Mouse (Mus musculus) lung, embryonic 16.5 days (tissue): ENCODE measurements at regions not wholly inside any gene's neighbourhood (a gene's known extent, or its start where the extent isn't known, plus 50 kb on each side); places are given as distances from the start of the nearest gene placed in this dataset.

Experiments used
- ATAC-seq: fragments of 200-750 bp; cut with Nextera tagmentation; 2 replicates; pipeline ENCODE4 v1.8.0; 2017; ENCODE audit warnings: low read depth, mild to moderate bottlenecking, moderate library complexity
- H3K27ac ChIP-seq: fragments of 300-500 bp; sonication (generic); 2 replicates; pipeline ENCODE4 v1.5.1; 2014; ENCODE audit warnings: mild to moderate bottlenecking, control low read depth, low read length
- H3K27me3 ChIP-seq: fragments of 300-500 bp; sonication (generic); 2 replicates; pipeline ENCODE4 v1.6.1; 2014; ENCODE audit warnings: low read depth, low read length, mixed read lengths; ENCODE audit not compliant: control insufficient read depth, insufficient read depth
- H3K36me3 ChIP-seq: fragments of 300-500 bp; sonication (generic); 2 replicates; pipeline ENCODE4 v1.6.1; 2014; ENCODE audit warnings: low read length; ENCODE audit not compliant: control insufficient read depth, insufficient read depth
- H3K4me1 ChIP-seq: fragments of 300-500 bp; sonication (generic); replicated peaks from 2 replicates; pipeline ENCODE4 v1.6.1; 2014; ENCODE audit warnings: low read length, mixed read lengths; ENCODE audit not compliant: control insufficient read depth, insufficient read depth
- H3K4me2 ChIP-seq: fragments of 300-500 bp; sonication (generic); 2 replicates; pipeline ENCODE4 v1.6.1; 2014; ENCODE audit warnings: low read depth, low read length, control low read depth
- H3K4me3 ChIP-seq: fragments of 300-500 bp; sonication (generic); 2 replicates; pipeline ENCODE4 v1.5.1; 2014; ENCODE audit warnings: mild to moderate bottlenecking, low read length, control low read depth
- H3K9ac ChIP-seq: fragments of 300-500 bp; sonication (generic); 2 replicates; pipeline ENCODE4 v1.6.1; 2014; ENCODE audit warnings: low read length, control low read depth
- H3K9me3 ChIP-seq: fragments of 300-500 bp; sonication (generic); 2 replicates; pipeline ENCODE4 v1.6.1; 2016; ENCODE audit warnings: low read length; ENCODE audit not compliant: control insufficient read depth
- WGBS: fragments of 180-500 bp; shearing (Covaris S2); extraction: QIAGEN DNeasy Blood & Tissue Kit; methylation state at CpG from one replicate; pipeline ENCODE4 v1.1.7; 2014; 5-methylcytosine and 5-hydroxymethylcytosine counted together

- no peaks in the 10 kb centered on the region for H3K9me3 ChIP-seq
- H3K27me3 ChIP-seq: no peaks in the 10 kb centered on the region
- no peak overlapping the region for H3K4me3 ChIP-seq
- no peak overlapping the region for H3K27ac ChIP-seq
- no peak overlapping the region for H3K9ac ChIP-seq
- WGBS: 75% methylated on average over 6 of the region's 6 CpGs
- no peak overlapping the region for H3K4me2 ChIP-seq
- no peaks in the 10 kb centered on the region for H3K36me3 ChIP-seq
- no peak for ATAC-seq
- H3K4me1 ChIP-seq: no peaks in the 10 kb centered on the region
Measured at GRCm38 (mm10) chr13:53934457-53934856, 121.0 kb downstream of the Drd1 start.

GRCm38 (mm10) chr13:53926128-53926527 lies 129.4 kb downstream of the Drd1 start:
- no peak for ATAC-seq
- Histone ChIP-seq H3K27me3 (no peaks in the 10 kb centered on the region), H3K4me2 (no peak overlapping the region), H3K4me1 (peaks cover 9% of the 10 kb centered on the region; the same call in 1 of the 2 replicates), H3K27ac (no peak overlapping the region), H3K9ac (no peak overlapping the region), H3K9me3 (no peaks in the 10 kb centered on the region), H3K36me3 (no peaks in the 10 kb centered on the region), H3K4me3 (no peak overlapping the region)
- 63% methylated on average over 4 of the region's 4 CpGs for WGBS

- no peak for ATAC-seq
- 78% methylated on average over 4 of the region's 4 CpGs for WGBS
Measured at GRCm38 (mm10) chr13:53924433-53924832, 131.1 kb downstream of the Drd1 start.

GRCm38 (mm10) chr13:53923721-53924374 lies 131.7 kb downstream of the Drd1 start:
- ATAC-seq: no peak
- Histone ChIP-seq H3K9me3 (no peaks in the 10 kb centered on the region), H3K36me3 (no peaks in the 10 kb centered on the region), H3K27ac (no peak overlapping the region), H3K4me3 (no peak overlapping the region), H3K4me1 (peaks cover 16% of the 10 kb centered on the region; the same call in 1 of the 2 replicates), H3K4me2 (no peak overlapping the region), H3K9ac (no peak overlapping the region), H3K27me3 (no peaks in the 10 kb centered on the region)
- 79% methylated on average over 7 of the region's 7 CpGs for WGBS

More at GRCm38 (mm10) chr13:53924433-53924832, 131.1 kb downstream of the Drd1 start:
- H3K9me3 ChIP-seq: no peaks in the 10 kb centered on the region
- no peaks in the 10 kb centered on the region for H3K27me3 ChIP-seq
- no peaks in the 10 kb centered on the region for H3K36me3 ChIP-seq
- no peak overlapping the region for H3K9ac ChIP-seq
- H3K4me3 ChIP-seq: no peak overlapping the region
- H3K27ac ChIP-seq: no peak overlapping the region
- no peak overlapping the region for H3K4me2 ChIP-seq
- peaks cover 14% of the 10 kb centered on the region; the same call in 1 of the 2 replicates for H3K4me1 ChIP-seq

- peak; percentile 42; the same call in 1 of the 2 replicates for ATAC-seq
- 26% methylated on average over 5 of the region's 5 CpGs for WGBS
Measured at GRCm38 (mm10) chr13:53921796-53922195, 133.7 kb downstream of the Drd1 start.

GRCm38 (mm10) chr13:53919851-53920381 lies 135.6 kb downstream of the Drd1 start:
- WGBS: 16% methylated on average over 5 of the region's 5 CpGs
- H3K9me3 ChIP-seq: no peaks in the 10 kb centered on the region
- H3K27me3 ChIP-seq: no peaks in the 10 kb centered on the region
- peaks cover 16% of the 10 kb centered on the region; the same call in 1 of the 2 replicates for H3K4me1 ChIP-seq
- H3K36me3 ChIP-seq: no peaks in the 10 kb centered on the region
- H3K4me2 ChIP-seq: no peak overlapping the region
- H3K9ac ChIP-seq: no peak overlapping the region
- no peak overlapping the region for H3K4me3 ChIP-seq
- H3K27ac ChIP-seq: no peak overlapping the region
- peak; percentile 82 for ATAC-seq

More at GRCm38 (mm10) chr13:53921796-53922195, 133.7 kb downstream of the Drd1 start:
- Histone ChIP-seq H3K4me2 (no peak overlapping the region), H3K4me1 (peaks cover 16% of the 10 kb centered on the region; the same call in 1 of the 2 replicates), H3K27ac (no peak overlapping the region), H3K36me3 (no peaks in the 10 kb centered on the region), H3K27me3 (no peaks in the 10 kb centered on the region), H3K4me3 (no peak overlapping the region), H3K9ac (no peak overlapping the region), H3K9me3 (no peaks in the 10 kb centered on the region)

GRCm38 (mm10) chr13:53915456-53915855 lies 140.0 kb downstream of the Drd1 start:
- H3K4me2 ChIP-seq: no peak overlapping the region
- no peak overlapping the region for H3K9ac ChIP-seq
- no peaks in the 10 kb centered on the region for H3K27me3 ChIP-seq
- ATAC-seq: no peak
- peaks cover 14% of the 10 kb centered on the region for H3K4me1 ChIP-seq
- H3K9me3 ChIP-seq: no peaks in the 10 kb centered on the region
- H3K27ac ChIP-seq: no peak overlapping the region
- 88% methylated on average over 8 of the region's 8 CpGs for WGBS
- H3K36me3 ChIP-seq: no peaks in the 10 kb centered on the region
- H3K4me3 ChIP-seq: no peak overlapping the region

- no peak overlapping the region for H3K4me2 ChIP-seq
- H3K4me3 ChIP-seq: no peak overlapping the region
- no peak for ATAC-seq
- WGBS: 49% methylated on average over 11 of the region's 11 CpGs
- H3K4me1 ChIP-seq: peaks cover 10% of the 10 kb centered on the region
- no peaks in the 10 kb centered on the region for H3K9me3 ChIP-seq
- H3K27me3 ChIP-seq: no peaks in the 10 kb centered on the region
- H3K27ac ChIP-seq: no peak overlapping the region
- H3K36me3 ChIP-seq: no peaks in the 10 kb centered on the region
- H3K9ac ChIP-seq: no peak overlapping the region
Measured at GRCm38 (mm10) chr13:53914434-53914833, 141.1 kb downstream of the Drd1 start.

- Histone ChIP-seq H3K4me2 (no peak overlapping the region), H3K4me3 (no peak overlapping the region), H3K4me1 (peaks cover 8% of the 10 kb centered on the region), H3K9me3 (no peaks in the 10 kb centered on the region), H3K27me3 (no peaks in the 10 kb centered on the region), H3K9ac (no peak overlapping the region), H3K27ac (no peak overlapping the region), H3K36me3 (no peaks in the 10 kb centered on the region)
- no peak for ATAC-seq
- 46% methylated on average over 10 of the region's 10 CpGs for WGBS
Measured at GRCm38 (mm10) chr13:53913501-53913900, 142.0 kb downstream of the Drd1 start.
